Mouse (Mus musculus): ENCODE results near the gene Ppp4r4.
A peak's percentile ranks its signal among the peaks of the same experiment; 100 is the strongest.
"Not testable (repeated sequence)": the region's sequence is repeated elsewhere in the genome, so short reads cannot be mapped to it uniquely, and the experiment has no call there.

Ppp4r4 gene

DNA sequence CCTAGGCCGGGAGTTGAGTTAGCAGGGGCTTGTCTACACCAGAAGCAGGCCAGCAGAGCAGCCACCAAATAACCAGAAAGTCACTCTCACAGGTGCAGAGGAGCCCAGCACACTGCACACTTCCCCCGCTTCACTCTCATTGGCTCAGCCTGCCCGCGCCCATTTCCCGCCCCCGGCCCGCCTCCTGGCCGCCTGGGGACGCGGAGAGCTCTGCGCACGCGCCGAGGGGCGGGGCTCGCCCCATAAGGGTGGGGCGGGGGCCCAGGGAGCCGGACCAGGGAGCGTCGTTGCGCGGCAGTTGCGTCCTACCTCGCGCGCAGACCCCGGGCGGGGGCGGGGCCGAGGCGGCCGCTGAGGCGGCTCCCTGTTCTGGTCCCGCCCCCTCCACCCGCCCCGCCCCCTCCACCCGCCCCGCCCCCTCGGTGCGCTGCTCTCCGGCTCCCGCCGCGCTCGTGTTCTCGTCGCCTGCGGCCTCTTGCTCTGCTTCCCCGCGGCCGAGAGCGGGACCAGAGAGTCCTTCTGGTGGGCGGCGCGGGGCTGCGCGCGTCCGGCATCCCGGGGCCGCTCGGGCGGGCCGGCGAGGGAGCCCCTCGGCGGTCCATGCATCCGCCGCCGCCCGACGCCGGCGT is at the start of gene Ppp4r4:
TSS of gene Ppp4r4 (plus strand) at position 264 of the 629 bp plus-strand sequence.
- DNase-seq (ENCODE audit: low read depth, low spot score): peak; percentile 93

DNA sequence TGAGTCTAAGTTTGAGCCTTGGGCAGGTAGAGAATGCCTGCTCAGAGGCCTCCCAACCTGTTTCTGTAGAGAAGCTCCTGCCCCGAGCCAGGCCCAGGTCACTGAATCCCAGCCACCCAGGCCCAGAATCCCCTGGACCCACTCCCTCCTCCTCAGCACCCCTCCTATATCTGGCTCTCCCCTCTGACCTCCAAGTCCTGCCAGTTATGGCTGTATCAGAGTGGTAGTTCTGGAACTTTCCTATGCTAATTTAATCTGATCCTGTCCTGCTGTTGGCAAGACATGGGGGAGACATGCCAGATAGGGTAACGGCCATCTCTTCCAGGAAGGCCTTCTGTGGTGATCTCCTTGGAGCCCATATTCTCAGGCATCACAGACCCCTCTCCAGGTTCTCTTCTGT is 49.3 kb upstream of the Ppp4r4 start:
- no peak for DNase-seq (ENCODE audit: low read depth, low spot score)

DNA sequence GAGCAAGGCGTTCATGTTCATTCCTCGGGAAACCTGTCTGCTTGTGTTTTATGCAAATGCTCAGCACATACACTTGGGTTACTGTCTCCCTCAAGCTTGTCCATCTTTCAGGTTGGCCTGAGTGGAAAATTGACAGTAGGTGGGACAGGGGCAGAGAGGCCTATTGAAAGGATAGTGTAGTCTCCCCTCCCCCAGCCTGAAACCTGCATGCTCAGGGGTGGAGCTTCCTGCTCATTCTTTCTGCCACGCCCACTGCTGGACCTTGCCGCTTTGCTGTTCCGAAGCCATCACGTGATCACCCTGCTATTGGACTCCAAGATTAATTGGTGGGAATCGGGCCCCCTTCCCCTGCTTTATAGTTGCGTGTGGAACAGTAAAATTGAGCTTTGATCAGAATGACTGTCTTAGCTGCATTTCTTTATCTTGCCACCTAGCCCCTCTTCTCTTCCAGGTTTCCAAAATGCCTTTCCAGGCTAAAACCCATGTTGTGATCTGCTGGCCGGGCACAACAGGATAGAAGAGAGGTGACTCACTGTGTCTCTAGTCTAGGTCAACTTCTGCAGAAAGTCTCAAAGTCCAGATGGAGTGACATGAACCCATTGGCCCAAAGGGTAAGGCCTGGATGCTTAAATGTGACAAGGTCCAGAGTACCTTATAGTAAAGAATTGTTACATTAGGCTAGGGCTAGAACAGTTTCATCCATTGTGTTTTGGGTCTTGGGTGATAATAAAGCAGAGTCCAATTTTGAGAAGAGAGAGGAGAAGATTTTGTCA is 47.7 kb upstream of the Ppp4r4 start:
- DNase-seq (ENCODE audit: low read depth, low spot score): not testable (repeated sequence)

- DNase-seq (ENCODE audit: low read depth, low spot score): no peak
Observed at GRCm38 (mm10) chr12:103486726-103487125, 45.4 kb upstream of the Ppp4r4 start.

DNA sequence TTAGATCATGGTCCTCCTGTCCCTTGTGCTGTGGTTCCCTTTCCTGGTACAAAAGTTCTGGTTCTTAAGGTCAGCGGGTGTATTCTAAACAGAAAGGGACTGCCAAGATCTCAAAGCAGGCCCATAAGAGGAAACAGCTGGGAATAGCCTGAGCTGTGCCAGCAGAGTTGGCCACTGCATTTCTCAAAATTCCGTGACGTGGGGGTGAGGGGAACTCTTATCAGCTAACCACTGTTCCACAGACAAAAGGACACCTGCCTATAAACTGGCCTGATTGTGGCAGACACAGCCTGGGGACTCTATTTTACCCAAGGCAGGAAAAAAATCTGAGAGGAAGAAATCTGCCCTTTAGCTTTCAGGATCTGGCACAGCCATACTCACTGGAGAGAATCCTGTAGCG is 44.8 kb upstream of the Ppp4r4 start:
- no peak for DNase-seq (ENCODE audit: low read depth, low spot score)

DNA sequence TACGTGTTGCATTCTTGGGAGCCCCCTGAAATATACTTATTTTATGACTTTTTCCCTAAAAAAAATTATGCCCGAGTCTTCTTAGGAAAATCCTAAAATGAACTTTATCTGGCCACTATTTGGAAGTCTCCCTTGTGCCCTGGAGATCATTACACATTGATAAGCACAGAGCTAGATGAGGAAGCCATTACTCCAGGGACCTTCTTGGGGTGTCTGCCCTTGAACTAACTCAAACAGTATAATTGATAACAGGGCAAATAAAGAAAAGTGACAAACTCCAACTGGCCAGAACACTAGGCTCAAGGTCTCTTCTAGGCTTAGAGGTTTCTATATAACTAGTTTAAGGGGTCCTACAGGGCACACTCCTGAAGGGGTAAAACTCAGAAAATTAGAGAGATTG is 44.3 kb upstream of the Ppp4r4 start:
- no peak for DNase-seq (ENCODE audit: low read depth, low spot score)

DNA sequence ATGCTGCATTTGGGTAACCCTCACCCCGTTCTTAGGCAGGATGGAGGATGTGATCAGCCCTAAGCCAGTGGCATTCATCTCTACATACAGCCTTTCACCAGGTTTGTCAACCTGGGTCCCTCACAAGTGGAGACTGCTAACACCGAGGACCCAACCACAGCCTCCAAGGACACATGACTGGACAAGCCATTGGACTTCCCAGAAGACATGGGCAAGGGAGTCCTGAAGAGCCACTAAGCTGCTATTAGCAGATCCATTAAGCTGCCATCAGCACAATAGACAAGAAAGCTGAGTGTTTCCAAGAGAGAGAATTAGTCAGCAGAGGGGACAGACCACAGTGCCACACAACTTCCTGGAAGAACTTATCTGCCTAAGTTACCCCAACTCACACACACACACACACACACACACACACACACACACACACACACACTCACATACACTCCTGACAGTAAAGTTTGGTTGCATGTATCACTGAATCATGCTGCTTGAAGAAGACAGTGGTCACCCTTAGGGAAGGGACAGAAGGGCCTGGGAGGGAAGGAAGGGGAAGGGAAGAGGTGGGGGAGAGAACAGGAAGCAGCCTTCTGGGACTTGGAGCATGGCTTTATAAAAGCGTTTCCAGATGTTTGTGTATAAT is 40.9 kb upstream of the Ppp4r4 start:
- no peak for DNase-seq (ENCODE audit: low read depth, low spot score)

- peak; percentile 65 for DNase-seq (ENCODE audit: low read depth, low spot score)
Observed at GRCm38 (mm10) chr12:103492767-103493166, 39.3 kb upstream of the Ppp4r4 start.

- DNase-seq (ENCODE audit: low read depth, low spot score): no peak
Observed at GRCm38 (mm10) chr12:103494486-103494885, 37.6 kb upstream of the Ppp4r4 start.

DNA sequence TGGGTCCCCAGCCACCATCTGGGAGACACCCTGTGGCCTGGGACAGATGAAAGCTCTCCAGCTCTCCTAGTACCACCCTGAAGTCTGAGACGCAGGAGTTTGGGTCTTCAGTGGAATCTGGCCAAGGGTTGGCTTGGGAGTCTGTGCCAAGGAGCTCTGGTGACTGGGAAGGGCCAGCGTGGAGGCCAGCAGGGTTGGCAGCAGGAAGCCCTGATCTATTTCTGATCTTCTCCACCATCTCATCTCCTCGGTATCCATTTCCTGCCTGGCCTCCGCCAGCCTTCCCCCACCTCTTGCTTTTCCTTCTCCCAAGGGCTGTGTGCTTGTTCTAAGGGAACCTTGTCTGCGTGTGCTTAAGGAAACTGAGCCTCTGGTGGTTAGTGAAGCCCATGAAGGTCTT is 33.3 kb upstream of the Ppp4r4 start:
- no peak for DNase-seq (ENCODE audit: low read depth, low spot score)

GRCm38 (mm10) chr12:103499261-103499660 is 32.8 kb upstream of the Ppp4r4 start:
- no peak for DNase-seq (ENCODE audit: low read depth, low spot score)

DNA sequence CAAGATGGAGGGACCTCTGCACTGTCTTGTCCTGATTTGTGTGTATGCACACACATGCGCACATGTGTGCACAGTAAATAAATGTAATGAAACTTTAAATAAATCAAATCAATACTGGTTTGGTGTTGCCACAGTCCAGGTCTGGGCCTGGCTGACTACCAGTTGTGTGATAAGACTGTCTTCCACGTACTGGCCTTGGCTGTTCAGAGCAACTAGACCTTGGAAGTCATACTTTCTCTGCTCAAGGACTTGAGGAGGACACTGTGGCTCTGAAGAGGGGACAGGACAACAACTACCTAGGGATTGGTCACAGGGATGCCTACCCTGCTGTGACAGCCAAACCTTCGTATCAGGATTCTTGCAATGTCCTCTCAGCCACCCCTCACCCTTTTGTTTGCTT is 28.8 kb upstream of the Ppp4r4 start:
- DNase-seq (ENCODE audit: low read depth, low spot score): no peak

DNA sequence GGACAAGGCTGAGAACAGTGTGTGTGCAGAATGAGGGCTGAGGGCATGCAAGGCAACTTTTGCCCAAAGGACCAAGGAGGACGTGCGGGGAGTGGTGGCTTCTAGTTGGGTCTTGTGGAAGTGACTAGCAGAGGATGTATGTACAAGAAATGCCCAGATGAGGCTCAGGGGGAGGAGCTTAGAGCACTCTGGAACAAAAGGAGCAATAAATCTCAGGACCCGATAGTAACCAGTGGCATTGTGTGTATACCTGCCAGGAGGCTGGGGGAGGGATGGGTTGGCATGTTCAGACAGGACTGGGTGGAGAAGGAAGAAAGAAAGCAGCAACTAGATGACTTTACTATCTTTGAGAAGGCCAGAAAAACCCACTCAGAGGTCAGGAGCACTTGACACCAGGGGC is 27.7 kb upstream of the Ppp4r4 start:
- no peak for DNase-seq (ENCODE audit: low read depth, low spot score)

DNA sequence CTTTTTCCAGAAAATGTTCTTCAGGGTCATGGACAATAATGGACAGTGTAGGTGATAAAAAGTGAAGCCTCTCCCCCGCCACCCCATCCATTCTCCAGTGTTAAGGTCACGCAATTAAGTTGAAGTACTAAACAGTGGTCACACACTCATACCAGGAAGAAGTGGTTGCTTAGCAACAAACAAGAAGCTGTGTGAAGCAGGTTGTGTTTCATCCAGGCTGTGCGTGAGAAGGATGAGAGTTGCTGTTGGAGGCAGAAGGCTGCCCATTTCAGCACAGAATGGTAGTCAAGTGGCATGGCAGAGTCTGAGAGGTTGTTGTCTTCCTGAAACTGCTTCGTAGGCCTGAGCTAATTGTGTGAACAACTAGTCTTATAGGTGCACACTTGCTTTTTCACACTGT is 23.7 kb upstream of the Ppp4r4 start:
- DNase-seq (ENCODE audit: low read depth, low spot score): no peak

- no peak for DNase-seq (ENCODE audit: low read depth, low spot score)
Observed at GRCm38 (mm10) chr12:103509893-103510292, 22.2 kb upstream of the Ppp4r4 start.

GRCm38 (mm10) chr12:103511586-103511985 is 20.5 kb upstream of the Ppp4r4 start:
- no peak for DNase-seq (ENCODE audit: low read depth, low spot score)

DNA sequence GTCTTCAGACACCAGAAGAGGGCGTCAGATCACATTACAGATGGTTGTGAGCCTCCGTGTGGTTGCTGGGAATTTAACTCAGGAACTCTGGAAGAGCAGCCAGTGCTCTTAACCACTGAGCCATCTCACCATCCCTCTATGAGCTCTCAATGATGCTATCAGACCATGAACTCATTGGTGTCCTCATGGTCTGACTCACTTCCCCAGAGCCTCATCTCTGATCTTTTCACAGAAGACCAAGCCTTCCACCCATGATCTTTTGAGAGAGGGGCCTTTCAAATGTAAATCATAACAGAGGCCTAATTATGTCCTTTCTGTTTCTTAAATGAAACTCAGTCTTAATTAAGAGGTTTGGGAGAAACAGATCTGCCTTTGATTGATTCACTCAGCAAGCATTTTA is 19.0 kb upstream of the Ppp4r4 start:
- no peak for DNase-seq (ENCODE audit: low read depth, low spot score)

- peak; percentile 36 for DNase-seq (ENCODE audit: low read depth, low spot score)
Observed at GRCm38 (mm10) chr12:103513451-103513871, 18.6 kb upstream of the Ppp4r4 start.

GRCm38 (mm10) chr12:103514354-103514753 is 17.7 kb upstream of the Ppp4r4 start:
- DNase-seq (ENCODE audit: low read depth, low spot score): no peak

- no peak for DNase-seq (ENCODE audit: low read depth, low spot score)
Observed at GRCm38 (mm10) chr12:103515638-103516037, 16.4 kb upstream of the Ppp4r4 start.

DNA sequence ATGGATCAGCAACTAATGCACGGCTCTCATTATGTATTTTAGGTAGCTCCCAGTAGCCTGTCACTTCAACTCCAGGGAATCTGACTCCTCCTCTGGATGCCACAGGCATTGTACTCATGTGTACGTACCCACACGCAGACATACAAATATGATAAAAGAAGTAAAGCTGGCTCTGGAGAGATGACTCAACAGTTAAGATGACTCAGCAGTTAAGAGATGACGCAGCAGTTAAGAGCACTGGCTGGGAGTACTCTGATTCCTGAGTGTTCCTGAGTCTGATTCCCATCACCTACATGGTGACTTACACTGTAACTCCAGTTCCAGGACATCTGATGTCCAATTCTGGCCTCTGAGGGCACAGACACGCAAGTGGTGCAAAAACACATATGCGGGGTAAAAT is 13.4 kb upstream of the Ppp4r4 start:
- DNase-seq (ENCODE audit: low read depth, low spot score): no peak

DNA sequence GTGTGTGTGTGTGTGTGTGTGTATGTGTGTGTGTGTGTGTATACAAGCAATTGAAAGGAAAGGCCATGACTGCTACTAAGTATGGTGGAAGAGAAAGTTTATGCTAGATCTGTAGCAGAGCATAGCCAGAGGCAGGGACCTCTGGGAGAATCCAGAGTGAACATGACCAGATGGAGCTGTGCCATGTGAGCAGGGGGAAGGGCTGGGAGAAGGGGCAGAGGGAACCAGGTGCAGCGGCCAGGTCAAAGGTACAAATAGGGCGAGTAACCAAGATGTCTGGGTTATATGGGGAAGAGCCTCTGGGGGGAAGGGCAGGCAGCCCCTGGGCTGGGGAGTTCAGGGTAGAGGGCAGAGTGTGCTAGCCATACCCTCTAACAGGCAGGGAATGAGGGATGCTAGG is 1.5 kb upstream of the Ppp4r4 start:
- DNase-seq (ENCODE audit: low read depth, low spot score): no peak
